Mouse (Mus musculus) kidney, embryonic 16.5 days (tissue): ENCODE measurements around the gene Iqcb1. TPM values are rescaled to one million over a fixed set of nuclear protein-coding genes. Genes with fewer than 3 reads are reported as not detected.

Experiments used
- ATAC-seq: fragments of 200-750 bp; cut with Nextera tagmentation; 2 replicates; pipeline ENCODE4 v1.8.0; 2017; ENCODE audit warnings: moderate TSS enrichment; ENCODE audit not compliant: low FRiP score, low TSS enrichment
- H3K27ac ChIP-seq: fragments of 300-500 bp; sonication (generic); 2 replicates; pipeline ENCODE4 v1.5.1; 2014; ENCODE audit warnings: low read length
- H3K27me3 ChIP-seq: fragments of 300-500 bp; sonication (generic); 2 replicates; pipeline ENCODE4 v1.6.1; 2014; ENCODE audit warnings: low read length, control low read depth, mixed read lengths; ENCODE audit not compliant: insufficient read depth
- H3K36me3 ChIP-seq: fragments of 300-500 bp; sonication (generic); 2 replicates; pipeline ENCODE4 v1.6.1; 2014; ENCODE audit warnings: low read length, control low read depth, mixed read lengths; ENCODE audit not compliant: insufficient read depth
- H3K4me1 ChIP-seq: fragments of 300-500 bp; sonication (generic); 2 replicates; pipeline ENCODE4 v1.6.1; 2014; ENCODE audit warnings: low read length, control low read depth, mixed read lengths; ENCODE audit not compliant: insufficient read depth
- H3K4me2 ChIP-seq: fragments of 300-500 bp; sonication (generic); replicated peaks from 2 replicates; pipeline ENCODE4 v1.6.1; 2014; ENCODE audit warnings: low read depth, low read length
- H3K4me3 ChIP-seq: fragments of 300-500 bp; sonication (generic); 2 replicates; pipeline ENCODE4 v1.5.1; 2014; ENCODE audit warnings: mild to moderate bottlenecking, low read length
- H3K9ac ChIP-seq: fragments of 300-500 bp; sonication (generic); replicated peaks from 2 replicates; pipeline ENCODE4 v1.6.1; 2014; ENCODE audit warnings: low read length
- H3K9me3 ChIP-seq: fragments of 300-500 bp; sonication (generic); 2 replicates; pipeline ENCODE4 v1.6.1; 2016; ENCODE audit warnings: low read length, control low read depth
- WGBS: fragments of 180-500 bp; shearing (Covaris S2); extraction: QIAGEN DNeasy Blood & Tissue Kit; methylation state at CpG from one replicate; pipeline ENCODE4 v1.1.7; 2014; 5-methylcytosine and 5-hydroxymethylcytosine counted together
- microRNA-seq: library from miRNA; unstranded; fragments of <30 nt; microRNA quantifications from one replicate; pipeline ENCODE4, GENCODE M21; 2016
- polyA plus RNA-seq: library from polyadenylated mRNA; unstranded; fragments of >200 nt; fragmentation: Nextera tagmentation; extraction: Ambion mirVana; gene quantifications from 2 replicates; pipeline ENCODE4 v1.2.1, GENCODE M21; 2015

The Iqcb1 gene
- polyA plus RNA-seq, 1 experiment from 2014 or later: 33.8 TPM

DNA sequence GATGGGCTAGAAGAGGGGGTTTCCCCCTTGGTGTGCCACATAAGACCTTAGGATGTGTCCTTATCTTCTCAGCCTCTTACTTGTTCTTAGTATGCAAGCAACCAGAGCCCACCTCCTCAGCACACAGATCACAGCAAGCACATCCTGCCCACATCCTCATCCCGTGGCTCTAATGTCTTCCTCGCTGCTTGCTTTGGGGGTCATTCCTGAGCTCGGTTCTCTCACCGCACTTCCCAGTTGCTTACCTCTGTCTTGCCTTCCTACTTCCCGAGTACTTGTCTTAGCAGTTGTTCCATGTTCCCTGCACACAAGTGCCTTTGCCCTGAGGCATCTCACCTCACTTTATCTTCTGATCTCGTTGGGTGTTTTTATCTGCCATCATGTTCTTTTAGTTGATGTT, 93.8 kb downstream of the Iqcb1 start:
- Histone ChIP-seq H3K9me3 (no peaks in the 10 kb centered on the region), H3K36me3 (peaks cover 54% of the 10 kb centered on the region), H3K4me1 (no peaks in the 10 kb centered on the region), H3K4me2 (no peak overlapping the region), H3K27ac (no peak overlapping the region), H3K27me3 (no peaks in the 10 kb centered on the region), H3K4me3 (no peak overlapping the region), H3K9ac (no peak overlapping the region)
- ATAC-seq: no peak
- WGBS: 86% methylated on average over 6 of the region's 6 CpGs

Small RNAs within 50 kb of the gene (microRNA-seq; reads per million reads assigned to microRNA genes)
- gene Gm22617: not detected

Other genes with a start within 250 kb of the Iqcb1 start
- 1.1 and 2.2 TPM in 2 replicates for gene Cd86, start 162.3 kb upstream of the Iqcb1 start, polyA plus RNA-seq
- 8.8 and 9.6 TPM in 2 replicates for gene Ildr1, start 134.4 kb upstream of the Iqcb1 start, polyA plus RNA-seq
- 21.7 and 28.5 TPM in 2 replicates for gene Slc15a2, start 43.4 kb upstream of the Iqcb1 start, polyA plus RNA-seq
- 9.8 and 11.6 TPM in 2 replicates for gene Eaf2, start 46.6 kb downstream of the Iqcb1 start, polyA plus RNA-seq
- 97.0 and 106 TPM in 2 replicates for gene Golgb1, start 46.8 kb downstream of the Iqcb1 start, polyA plus RNA-seq
- 5.7 TPM in 2 replicates for gene Hcls1, start 106.6 kb downstream of the Iqcb1 start, polyA plus RNA-seq
- gene Fbxo40, start 162.1 kb downstream of the Iqcb1 start, polyA plus RNA-seq: 1.6 and 2.2 TPM in 2 replicates
- gene Polq, start 183.4 kb downstream of the Iqcb1 start, polyA plus RNA-seq: 6.3 and 7.8 TPM in 2 replicates